Mouse (Mus musculus): ENCODE measurements around the gene Myb.

DNA sequence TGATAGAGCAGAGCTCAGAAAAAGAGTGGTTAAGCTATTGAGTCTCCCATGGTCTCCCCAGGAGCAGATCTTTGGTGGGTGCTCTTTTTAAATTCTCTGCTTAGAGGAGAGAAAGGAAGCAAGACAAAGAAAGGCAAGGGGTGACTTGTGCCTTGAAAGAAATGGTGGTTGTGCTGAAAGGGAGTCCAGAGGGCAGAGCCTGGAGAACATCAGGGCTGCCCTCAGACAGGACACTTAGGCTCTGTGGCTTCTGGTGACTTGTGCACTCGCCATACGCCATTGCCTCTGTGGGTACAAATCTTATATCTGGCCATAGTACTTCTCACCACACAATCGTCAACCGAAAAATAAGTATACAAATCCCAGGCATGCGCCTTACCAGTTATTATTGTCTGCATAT lies 67.5 kb downstream of the Myb start:
- no peak for TF ChIP-seq CHD2 (IDR thresholded peaks at IDR 0.05; ENCODE audit: low read depth, low read length)
- no peak for TF ChIP-seq ZC3H11A (IDR thresholded peaks at IDR 0.05; ENCODE audit: borderline replicate concordance, low read depth, low read length)
- TF ChIP-seq ZNF384 (IDR thresholded peaks at IDR 0.05; ENCODE audit: low read depth, low read length): no peak
- TF ChIP-seq HCFC1 (IDR thresholded peaks at IDR 0.05; ENCODE audit: borderline replicate concordance, insufficient read depth, low read length): no peak
- TF ChIP-seq MAFK (IDR thresholded peaks at IDR 0.05; ENCODE audit: insufficient read depth, low read depth, low read length): no peak
